Mouse (Mus musculus) NIH3T3 (cell line): ENCODE data around the gene Smtn.

Source experiments
- DNase-seq: peaks from one replicate; pipeline ENCODE4 v3.0.0-alpha.2; 2012; ENCODE audit warnings: low read depth

The Smtn gene

DNA sequence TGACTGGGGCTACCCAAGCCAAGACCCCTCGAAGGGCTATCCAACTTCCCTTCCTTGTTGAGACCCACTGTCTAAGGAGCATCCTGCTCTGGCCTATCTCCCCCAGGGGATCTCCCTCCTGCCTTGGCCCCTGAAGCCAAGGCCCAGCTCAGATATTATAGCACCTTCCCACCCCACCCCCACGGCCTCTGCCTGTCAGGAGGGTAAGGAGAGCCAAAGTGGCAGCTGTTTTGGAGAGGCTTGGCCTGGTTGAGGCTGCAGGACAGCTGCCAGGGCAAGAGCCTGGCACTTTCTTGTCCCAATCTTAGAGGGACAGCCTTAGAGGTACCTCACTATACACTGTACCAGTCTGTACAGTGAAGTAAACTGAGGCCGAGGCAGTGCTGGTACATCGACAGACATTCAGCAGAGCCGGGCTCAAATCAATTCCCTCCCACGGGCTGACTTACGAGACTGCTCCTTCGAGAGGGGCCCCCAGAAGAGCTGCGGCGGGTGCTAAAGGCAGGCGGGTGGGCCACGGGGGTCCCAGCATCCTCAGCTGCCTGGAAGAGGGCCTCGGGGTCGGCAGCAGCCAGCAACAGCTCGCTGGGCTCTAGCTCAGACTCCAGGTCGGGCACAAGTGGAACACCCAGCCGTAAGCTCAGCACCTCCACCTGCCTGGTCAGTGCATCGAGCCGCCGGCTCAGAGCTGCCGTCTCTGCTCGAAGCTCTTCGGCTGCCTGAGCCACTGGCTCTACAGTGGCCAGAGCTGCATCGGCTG is 13.3 kb downstream of the Smtn start:
- DNase-seq: no peak

DNA sequence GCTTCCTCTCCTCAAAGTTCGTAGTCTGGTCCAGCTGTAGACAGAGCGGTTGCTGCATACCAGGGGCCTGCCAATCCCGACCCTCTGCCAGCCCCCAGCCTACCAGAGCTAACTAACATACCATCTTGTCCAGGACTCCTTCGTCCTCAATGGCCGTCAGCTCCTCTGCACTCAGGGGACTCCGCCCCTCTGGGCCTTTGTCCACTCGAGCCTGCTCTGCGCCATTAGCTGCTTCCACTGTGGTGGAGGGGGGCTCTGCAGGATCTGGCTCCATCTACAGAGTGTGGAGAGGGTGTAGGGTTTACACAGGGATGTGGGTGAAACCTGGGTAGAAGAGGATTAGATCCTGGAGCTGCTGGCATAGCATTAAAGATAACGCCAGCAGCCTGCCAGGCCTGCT is 14.2 kb downstream of the Smtn start:
- DNase-seq: no peak

DNA sequence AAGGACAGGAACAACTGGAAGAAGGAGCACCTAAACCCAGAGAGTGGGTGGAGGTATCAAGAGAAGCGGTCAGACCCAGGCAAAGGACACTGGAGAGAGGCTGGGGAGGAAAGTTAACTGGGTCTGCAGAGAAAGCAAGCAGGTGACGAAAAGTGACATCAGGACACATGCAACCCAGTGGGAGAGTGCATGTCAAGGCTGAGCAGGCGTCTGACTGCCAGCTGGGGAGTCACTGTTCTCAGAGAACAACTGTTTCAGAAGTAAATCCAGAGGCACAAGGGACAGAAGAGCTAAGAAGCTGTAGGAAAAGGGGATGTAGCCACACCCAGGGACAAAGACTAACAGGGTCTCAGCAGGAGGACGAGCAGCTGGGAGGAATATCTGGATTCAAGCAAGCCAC is 14.9 kb downstream of the Smtn start:
- no peak for DNase-seq

DNA sequence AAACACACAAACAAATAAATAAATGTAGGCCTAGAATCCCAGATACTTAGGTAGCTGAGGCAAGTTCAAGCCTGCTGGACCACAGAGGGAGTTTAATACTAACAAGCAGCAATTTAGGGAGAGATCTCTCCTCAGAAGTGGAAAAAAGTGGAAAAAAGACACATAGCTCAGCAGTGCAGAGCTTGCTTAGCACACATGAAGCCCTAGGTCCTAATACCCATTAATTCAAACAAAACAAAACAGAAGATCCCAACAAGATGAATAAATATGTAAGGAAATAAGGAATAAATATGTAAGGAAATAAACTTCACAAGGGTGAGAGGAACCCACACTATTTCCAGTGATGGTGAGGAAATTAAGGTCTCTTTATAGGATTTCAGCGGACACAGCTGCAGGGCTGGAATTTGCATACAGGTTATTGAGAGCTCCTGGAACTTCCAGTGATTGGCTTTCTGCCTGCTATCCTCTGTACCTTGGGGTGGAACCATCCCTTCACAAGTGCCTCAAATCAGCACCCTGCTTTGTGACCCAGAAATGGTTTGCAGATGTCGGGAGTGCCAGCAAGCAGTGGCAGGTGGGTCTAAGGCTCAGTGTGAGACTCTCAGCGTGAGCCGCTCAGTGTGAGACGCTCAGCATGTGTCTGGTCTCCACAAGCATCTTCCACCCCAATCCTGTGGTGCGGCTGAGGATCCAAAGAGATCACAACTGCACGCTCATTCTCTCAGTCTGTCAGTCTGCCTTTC is 16.4 kb downstream of the Smtn start:
- no peak for DNase-seq

DNA sequence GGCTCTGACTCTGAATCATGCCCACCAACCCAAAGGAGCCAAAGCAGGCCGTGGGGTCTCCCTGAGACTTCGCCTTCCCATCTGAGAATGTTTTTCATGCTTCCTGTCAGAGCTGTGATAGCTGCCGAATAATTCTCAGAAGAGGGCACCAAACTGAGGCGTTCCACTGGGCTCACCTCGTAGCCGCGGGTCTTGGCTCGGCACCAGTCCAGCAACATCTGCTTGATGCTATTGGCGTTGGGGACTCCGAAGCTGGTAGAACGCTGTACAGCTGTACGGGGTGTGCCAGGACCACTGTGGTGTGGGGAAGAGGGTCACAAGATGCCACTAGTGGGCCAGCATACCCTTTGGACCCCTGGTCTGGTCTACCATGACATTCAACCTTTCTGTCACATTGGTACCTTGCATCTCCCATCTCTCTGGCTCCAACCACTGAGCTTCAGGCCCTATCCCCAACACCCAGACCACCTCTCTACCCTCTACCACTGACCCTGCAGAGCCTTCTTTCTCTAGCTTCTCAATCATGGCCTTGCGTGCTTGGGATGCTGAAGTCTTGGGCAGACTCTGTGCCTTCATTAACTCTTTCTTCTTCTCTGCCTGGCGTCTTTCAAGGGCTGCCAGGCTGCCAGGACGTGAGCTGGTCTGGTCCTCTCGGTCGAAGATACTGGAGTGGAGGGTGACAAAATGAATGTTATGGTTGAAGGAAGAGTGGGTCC is 18.0 kb downstream of the Smtn start:
- no peak for DNase-seq

DNA sequence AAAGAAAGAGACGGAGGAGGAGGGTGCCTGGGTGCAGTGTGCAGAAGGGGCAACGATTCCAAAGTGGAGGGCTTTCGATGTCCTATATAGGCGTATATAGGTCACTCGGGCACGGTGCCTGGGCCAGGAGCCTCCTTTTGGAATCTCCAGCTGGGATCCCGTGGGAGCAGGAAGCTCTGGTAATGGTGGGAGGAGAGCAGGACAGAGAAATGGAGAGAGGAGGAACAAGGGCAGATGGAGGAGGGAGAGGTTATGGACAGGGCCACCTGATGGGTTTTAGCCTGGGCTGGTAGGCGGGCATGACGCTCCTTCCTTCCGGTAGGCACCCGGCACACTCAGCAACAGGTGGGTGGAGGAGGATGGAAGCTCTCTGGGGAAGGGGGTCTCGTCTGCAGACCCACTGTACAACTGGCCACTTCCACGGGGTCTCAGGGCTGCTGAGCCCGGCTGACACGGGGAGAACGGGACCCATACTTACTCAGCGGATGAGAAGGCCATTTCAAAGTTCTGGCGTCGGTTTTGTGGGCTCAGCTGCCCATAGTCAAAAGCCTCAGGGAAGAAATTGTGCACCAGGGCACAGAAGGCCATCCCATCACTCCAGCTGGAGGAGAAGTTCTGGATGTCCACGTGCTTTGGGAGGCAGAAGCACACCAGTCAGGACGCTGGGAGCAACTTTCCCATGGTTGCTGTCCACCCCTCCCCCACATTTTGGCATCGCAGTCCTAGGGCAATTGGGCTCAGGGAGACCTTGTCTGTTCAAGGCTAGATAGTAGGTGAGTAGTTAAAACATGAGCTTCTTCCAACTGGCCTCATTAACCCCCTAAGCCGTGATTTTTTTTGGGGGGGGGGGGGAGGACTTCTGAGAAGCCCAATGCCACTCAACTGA is 18.8 kb downstream of the Smtn start:
- no peak for DNase-seq

DNA sequence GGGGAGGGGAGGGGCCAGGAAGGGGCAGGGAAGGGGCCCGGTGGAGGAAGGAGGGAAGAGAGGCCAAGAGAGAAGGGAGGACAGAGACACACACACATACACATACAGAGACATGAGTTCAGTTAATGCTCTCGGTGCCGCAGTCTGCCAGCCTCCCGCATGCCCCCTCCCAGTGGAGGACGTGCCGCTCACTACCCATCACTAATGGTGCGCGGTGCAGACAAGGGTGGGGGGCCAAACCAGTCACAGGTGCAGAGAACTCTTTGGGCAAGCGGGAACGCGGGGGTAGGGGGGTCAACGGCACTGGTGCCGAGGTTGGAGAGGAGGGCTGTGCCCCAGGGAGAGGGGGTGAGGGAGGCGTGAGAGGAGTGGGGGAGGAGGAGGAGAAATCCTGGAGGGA is 19.5 kb downstream of the Smtn start:
- DNase-seq: no peak

DNA sequence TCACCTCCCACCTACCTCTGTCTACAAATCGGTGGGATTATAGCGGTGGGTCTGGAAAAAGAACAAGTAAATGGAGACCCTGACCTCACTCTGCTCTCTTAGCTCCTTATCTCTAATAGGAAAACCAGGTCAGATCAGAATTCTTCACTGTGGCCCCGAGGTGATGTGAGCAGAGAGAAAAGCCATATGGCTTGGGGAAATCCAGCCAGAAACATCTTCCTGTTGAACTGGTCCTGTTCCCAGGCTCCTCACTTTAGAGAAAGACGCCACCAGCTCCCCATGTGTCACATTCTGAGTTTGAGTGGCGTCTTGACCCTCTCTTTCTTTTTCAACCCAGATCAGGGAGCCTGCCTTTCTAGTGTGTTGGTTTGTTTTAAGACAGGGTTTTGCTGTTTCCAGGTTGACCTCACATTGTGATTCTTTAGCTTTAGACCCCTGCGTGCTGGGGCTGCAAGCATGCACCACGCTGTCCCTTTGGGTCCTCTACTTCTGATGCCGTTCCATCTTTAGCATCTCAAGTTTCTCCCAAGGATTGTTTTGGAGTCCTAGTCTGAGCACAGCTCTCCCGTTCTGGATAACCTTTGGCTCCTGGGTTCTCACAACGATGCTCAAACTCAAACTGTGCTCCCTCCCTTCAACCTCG is 20.5 kb downstream of the Smtn start:
- no peak for DNase-seq

DNA sequence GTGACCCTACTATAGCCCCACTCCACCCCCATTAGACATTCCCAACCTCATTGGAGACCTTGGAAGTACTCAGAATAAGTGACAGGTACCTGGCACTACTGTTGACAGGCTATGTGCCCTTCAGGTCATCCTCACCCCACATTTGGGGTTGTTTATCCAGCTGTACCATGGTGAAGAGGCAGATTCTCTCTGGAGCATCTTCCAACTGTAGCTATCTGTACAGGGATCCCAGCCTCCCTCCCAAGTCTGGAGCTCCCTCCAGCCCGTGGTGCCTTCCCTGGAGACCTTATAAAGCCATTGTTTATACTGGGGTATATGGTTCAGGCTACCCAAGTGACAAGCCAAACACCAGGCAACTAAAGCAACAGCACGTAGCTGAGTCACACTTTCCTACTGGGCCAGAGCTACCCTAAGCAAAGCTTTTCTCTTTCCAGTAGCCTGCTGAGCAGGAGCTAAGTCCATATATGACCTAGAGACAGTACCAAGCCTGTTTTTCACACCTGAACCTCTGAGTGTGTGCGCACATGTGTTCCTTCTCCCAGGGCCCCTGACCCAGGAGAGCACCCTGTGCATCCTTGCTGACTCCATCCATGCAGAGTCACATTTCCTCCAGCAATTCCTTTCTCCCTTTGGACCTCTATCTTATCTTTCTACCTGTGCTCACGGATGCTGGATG is 21.2 kb downstream of the Smtn start:
- DNase-seq: no peak

DNA sequence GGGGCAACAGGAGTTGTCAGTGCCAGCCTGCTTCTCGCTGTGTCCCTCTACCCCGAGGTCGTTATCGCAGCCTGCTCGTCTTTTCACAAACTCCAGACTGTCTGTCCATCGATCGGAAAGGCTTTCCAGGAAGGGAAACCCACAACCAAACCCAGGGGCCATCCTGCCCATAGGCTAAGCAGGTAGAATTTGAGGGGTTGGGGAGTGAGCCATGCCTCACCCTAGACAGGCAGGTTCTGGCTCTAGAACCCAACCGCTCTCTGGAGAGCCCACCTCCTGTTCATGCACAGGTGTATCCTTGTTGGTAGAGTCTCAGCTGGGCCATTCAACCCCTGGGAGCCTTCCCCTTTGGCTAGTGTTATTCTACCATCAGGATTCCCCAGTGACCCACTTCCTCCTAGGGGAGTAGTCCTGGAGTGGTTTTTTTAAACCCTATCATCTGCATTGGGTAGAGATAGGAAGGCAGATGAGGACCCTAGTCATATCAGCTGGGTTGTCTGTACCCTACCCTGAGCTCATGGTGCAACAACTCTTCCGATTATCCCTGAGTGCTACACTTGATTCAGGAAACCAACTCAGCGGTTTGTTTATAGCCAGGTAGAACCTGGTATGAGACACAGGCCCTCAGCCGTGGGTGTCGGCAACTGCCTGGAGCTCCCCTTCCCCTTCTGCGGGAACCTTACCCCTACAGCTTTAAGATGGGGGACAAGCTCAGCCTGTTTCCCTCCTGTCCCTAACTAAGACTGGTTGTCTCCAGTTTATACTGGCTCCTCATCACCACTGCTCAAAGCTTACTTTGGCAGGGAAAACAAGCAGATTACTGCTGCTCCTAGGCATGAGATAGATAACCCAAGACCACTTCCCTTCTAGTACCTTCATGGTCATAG is 22.3 kb downstream of the Smtn start:
- no peak for DNase-seq

DNA sequence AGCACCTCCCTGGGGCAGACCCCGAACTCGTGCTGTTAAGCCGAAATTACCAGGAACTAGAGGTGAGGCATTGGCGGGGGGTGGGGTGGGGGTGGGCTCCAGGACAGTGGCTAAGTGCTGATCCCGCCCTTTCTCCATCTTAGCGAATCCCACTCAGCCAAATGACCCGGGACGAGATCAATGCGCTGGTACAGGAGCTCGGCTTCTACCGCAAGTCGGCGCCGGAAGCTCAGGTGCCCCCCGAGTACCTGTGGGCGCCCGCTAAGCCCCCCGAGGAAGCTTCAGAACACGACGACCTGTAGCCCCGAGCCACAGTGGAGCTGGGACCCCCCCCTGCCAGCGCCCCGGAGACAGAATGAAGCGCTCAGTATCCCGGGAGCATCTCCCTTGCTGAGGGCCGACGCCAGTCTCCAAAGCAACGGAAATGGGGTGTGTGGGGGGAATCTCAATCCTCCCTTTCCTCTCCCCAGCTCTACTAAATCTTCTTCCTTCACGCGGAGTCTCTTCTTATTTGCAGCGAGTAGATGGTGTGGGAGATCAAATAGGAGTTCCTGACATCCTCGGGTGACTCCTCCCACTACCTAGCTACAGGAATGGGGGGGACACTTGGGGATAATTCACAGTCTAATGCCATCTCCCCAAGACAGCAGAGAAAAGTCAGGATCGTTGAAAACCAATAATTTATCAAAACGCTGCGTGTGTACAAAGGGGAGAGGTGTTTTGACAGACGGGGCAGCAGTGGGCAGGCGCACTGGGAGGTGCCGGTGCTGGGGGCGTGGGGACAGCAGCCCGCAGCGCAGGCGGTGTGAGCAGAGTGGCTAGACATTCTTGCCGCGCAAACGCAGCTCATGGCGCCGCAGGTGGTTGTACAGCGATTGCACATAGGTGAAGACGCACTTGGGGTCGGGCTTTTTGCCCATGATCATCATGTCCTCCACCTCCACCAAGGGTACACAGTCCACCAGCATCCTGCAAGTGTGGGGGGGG is 23.3 kb downstream of the Smtn start:
- DNase-seq: no peak

DNA sequence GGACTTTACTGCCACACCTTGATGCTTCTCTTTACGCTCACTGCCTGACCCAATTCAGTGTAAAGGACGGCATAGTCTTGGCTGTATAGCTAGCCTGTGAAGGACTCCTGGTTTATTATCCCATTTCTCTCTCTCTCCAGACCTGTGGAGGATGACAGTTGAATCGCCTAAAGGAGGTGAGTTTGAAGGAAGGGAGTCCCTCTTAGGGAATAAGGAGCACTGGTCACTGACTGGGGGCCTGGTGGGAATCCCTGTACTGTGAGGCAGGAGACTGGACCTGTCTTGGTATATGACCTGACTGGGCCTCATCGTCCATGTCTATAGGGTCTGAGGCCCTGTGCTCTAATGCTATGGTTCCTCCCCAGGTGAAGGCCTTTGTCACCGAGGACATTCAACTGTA is 24.3 kb downstream of the Smtn start:
- no peak for DNase-seq

DNA sequence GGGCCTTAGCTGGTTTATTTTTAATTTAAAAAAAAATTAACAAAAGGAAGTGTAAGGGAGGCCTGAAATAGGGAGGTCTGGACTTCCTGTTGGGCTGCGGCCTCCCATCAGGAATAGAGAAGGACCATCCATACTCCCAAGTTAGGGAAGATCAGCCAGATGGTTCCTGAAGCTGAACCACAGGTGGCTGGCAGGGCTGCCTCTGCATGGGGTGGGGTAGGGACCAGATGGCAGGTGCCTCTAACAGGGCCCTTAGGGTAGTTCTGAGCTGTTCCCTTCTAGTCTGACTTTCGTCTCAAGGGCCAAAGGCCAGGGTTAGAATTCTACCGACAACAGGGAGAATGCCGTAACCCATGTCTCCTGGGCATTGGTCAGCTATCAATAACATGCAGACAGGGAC is 24.8 kb downstream of the Smtn start:
- DNase-seq: no peak

DNA sequence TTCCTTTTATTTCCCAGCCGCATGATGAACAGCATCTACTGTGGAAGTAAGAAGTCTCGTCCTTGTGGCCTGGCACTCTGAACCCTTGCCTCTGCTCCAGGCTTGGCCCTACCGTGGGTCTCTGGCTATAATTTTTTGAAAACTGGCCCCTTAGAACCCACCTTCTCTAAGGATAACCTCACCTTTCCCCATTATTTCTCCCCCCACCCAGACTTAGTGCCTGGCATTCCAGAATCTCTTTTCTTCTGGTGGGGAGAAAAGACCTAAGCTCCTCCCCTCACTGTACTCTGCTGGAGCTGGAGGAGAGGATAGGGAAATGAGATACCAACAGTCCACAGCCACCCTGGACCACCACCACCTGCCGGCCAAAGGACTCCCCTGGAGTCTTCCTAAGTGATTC is 25.2 kb downstream of the Smtn start:
- DNase-seq: peak; percentile 41

DNA sequence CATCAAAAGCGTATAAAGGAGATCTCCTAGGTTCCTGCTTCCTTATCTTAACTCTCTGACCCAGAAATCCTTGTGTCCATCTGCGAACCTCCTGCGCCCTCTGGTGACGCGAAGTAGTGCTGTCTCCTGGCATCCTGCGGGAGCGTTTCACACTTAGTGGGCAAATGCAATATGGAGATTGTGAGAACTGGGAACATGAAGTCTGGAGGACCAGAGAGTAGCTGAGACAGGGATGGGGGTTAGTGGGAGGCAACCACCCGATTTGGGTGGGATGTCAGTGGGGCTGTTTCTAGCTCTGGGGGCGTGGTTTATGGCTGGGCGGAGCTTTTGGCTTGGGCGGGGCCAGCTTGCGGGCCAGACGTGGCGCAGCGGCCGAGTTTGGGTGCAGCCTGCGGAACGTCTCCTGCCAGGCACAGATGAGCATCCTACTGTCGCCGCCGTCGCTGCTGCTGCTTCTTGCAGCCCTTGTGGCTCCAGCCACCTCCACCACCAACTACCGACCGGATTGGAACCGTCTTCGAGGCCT is 25.8 kb downstream of the Smtn start, which contains the start of gene Selenom:
Gene Selenom, plus strand, starts transcription at position 156 of the 526 bp plus-strand sequence.
- peak; percentile 94 for DNase-seq

DNA sequence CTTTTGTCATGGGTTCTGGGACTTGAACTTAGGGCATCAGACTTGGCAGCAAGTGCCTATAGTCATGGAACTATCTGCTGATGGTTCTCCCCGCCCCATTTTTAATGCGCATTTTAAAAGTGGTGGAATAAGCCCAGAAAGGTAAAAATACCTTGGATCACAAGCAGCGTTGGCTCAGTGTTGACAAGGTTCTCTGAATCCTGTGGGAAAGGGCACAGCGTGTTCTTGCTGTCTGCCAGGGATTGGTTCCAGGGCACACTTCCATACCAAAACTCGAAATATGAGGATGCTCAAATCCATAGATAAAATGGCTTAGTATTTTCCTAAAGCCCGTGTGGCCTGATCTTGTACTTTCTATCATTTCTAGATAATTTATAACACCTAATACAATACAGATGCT is 27.1 kb downstream of the Smtn start:
- DNase-seq: no peak

DNA sequence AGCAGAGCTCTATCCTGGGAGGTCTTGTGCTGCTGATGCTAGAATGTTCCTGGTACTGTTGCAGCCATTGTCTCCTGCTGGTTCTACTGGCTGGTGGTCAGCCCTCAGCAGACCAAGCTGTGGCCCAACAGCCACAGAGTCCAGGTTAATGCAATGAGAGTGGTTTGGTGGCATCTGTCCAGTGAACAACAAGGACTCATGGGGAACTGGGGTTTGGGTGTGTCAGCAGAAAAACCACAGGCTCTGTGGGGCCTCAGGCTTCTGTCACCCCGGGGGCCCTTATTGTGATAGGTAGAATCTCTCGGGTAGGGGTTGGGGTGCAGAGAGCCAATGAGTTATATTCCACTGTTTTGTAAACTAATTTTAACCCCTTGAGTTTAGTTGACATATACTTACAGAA is 30.1 kb downstream of the Smtn start:
- no peak for DNase-seq
